Mouse (Mus musculus) ES-Bruce4 (cell line): Measurements from ENCODE around the gene Rpl32. TPM values are rescaled to one million over a fixed set of nuclear protein-coding genes. Genes with fewer than 3 reads are reported as not detected.

Experiments
- H3K27ac ChIP-seq: 2 replicates; pipeline ENCODE4 v1.5.1; 2012; ENCODE audit warnings: low read length, inconsistent platforms; ENCODE audit not compliant: insufficient read depth
- H3K27me3 ChIP-seq: 2 replicates; pipeline ENCODE4 v1.6.1; 2012; ENCODE audit warnings: mild to moderate bottlenecking, low read length, inconsistent platforms; ENCODE audit not compliant: control insufficient read depth, poor library complexity, insufficient read depth, severe bottlenecking
- H3K36me3 ChIP-seq: 2 replicates; pipeline ENCODE4 v1.6.1; 2012; ENCODE audit warnings: inconsistent platforms, mild to moderate bottlenecking, low read length, moderate library complexity; ENCODE audit not compliant: control insufficient read depth, poor library complexity, insufficient read depth, severe bottlenecking
- H3K4me1 ChIP-seq: one replicate; pipeline ENCODE4 v1.8.1; 2011; ENCODE audit warnings: low read length; ENCODE audit not compliant: control insufficient read depth, insufficient read depth
- H3K4me3 ChIP-seq: 2 replicates; pipeline ENCODE4 v1.5.1; 2011; ENCODE audit warnings: low read depth, mild to moderate bottlenecking, low read length
- H3K9ac ChIP-seq: 2 replicates; pipeline ENCODE4 v1.6.1; 2012; ENCODE audit warnings: low read depth, mild to moderate bottlenecking, inconsistent platforms; ENCODE audit not compliant: poor library complexity, severe bottlenecking
- H3K9me3 ChIP-seq: replicated peaks from 2 replicates; pipeline ENCODE4 v1.6.1; 2012; ENCODE audit warnings: mild to moderate bottlenecking, low read length, inconsistent platforms; ENCODE audit not compliant: control insufficient read depth, poor library complexity, insufficient read depth, severe bottlenecking
- CTCF ChIP-seq: IDR thresholded peaks from one replicate; pipeline ENCODE4 v1.8.1; 2011; ENCODE audit warnings: low read depth, low read length
- EP300 ChIP-seq: IDR thresholded peaks from 2 replicates; pipeline ENCODE4 v1.6.1; 2011; ENCODE audit warnings: low read depth, low read length; ENCODE audit not compliant: insufficient read depth
- POLR2A ChIP-seq: IDR thresholded peaks from one replicate; pipeline ENCODE4 v1.8.1; 2011; ENCODE audit warnings: low read length; ENCODE audit not compliant: insufficient read depth
- polyA plus RNA-seq: library from polyadenylated mRNA; stranded (reverse); fragments of >200 nt; gene quantifications from 2 replicates; pipeline ENCODE4 v1.2.4, GENCODE M21; 2011; ENCODE audit warnings: low read depth; ENCODE audit not compliant: missing spikeins, insufficient read depth, insufficient read length

The Rpl32 gene
- 3,790 and 3,890 TPM in 2 replicates for polyA plus RNA-seq

DNA sequence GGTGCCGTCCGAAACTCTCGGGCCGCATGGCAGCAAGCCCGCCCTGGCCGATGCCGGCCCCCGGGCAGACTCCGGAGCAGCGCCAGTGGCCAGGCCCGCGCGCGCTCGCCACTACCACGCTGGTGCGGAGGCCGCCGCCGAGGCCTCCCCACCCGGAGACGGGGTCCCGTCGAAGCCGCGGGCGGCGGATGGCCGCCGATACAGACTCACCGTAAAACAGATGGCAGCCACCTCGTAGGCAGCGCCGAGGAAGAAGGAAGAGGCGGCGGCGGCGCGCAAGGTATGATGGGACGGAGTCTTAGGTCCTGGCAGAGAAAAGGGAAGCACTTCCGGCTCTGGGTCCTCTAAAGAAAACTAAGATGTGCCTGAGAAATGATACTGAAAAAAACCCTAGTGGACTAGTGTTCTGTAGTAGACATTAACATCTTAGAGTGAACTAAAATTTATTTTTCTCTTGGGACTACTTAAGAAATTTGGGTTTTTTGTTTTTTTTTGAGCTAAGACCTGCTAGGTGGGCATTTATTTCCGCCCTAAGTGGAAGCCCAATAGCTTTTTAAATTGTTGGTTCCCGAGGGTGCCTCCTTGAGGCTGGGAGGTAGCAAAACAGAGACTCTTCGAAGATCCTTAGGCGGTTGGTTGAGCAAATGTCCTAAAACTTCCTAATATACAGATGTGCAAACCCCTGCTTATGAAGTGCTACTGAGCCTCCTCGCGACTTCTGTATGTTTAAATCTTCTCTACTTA lies at the start of gene Rpl32:
Gene Rpl32, minus strand, starts transcription at position 260 of the 744 bp plus-strand sequence.
- Histone ChIP-seq H3K9ac (peak within 1 kb of the TSS; percentile 95), H3K9me3 (no peaks in the 10 kb centered on the region), H3K27me3 (no peaks in the 10 kb centered on the region), H3K36me3 (peaks cover 35% of the 10 kb centered on the region), H3K27ac (peak within 1 kb of the TSS; percentile 79), H3K4me3 (peak within 1 kb of the TSS; percentile 90), H3K4me1 (no peaks in the 10 kb centered on the region)
- no peak for TF ChIP-seq EP300
- peak; percentile 55 for TF ChIP-seq POLR2A
- no peak for TF ChIP-seq CTCF

DNA sequence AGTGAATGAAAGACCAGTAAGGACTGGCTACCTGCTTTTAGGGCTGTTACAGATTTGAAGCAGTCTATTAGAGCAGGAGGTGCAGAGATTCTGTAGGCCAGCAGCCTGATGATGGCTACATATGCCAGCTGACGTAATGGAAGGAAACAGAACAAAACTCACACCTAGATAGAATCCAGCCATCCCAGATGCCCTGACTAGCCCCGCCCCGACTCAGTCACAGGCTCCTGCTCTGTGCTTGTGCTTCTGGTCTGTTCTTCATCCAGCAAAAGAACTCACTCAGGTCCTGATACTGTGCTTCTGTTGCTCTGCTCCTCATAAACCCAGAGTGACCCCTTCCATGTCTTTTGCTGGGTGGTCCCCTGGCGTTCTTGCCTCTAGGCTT lies 47.8 kb upstream of the Rpl32 start:
- Histone ChIP-seq H3K4me1 (no peaks in the 10 kb centered on the region), H3K9me3 (no peaks in the 10 kb centered on the region), H3K27ac (no peak overlapping the region), H3K27me3 (no peaks in the 10 kb centered on the region), H3K4me3 (no peak overlapping the region), H3K9ac (no peak overlapping the region), H3K36me3 (no peaks in the 10 kb centered on the region)
- TF ChIP-seq POLR2A: no peak
- no peak for TF ChIP-seq EP300
- TF ChIP-seq CTCF: no peak

DNA sequence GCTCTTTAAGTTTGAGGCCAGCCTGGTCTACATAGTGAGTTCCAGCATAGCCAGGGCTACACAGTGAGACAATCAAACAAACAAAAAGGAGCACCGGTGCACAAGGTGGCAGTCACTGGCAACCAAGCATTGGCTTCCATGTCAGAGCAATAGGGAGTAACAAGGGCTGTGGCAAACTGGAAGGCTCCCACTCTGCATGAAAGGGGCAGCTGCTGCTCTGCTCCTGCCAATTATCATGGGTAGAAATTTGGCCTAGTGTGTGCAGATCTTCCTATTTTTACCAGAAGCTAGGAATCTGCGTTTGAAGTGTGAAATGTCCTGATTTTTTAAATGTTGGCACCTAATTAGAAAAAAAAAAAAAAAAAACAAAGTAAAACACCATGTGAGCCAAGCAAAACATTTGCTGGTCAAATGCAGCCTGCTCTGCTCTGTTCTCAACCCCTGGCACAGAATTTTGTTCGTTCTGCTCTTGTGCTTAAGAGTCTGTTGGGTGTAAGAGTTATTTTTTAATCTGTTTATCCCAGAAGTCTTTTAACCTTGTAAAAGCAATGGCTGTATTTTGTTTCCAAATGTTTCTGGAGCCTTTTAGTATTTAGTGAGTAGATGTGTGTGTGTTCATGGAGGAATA lies 47.3 kb upstream of the Rpl32 start:
- Histone ChIP-seq H3K36me3 (no peaks in the 10 kb centered on the region), H3K4me1 (no peaks in the 10 kb centered on the region), H3K9ac (no peak overlapping the region), H3K4me3 (no peak overlapping the region), H3K27ac (no peak overlapping the region), H3K9me3 (no peaks in the 10 kb centered on the region), H3K27me3 (no peaks in the 10 kb centered on the region)
- TF ChIP-seq EP300: no peak
- no peak for TF ChIP-seq CTCF
- TF ChIP-seq POLR2A: no peak

DNA sequence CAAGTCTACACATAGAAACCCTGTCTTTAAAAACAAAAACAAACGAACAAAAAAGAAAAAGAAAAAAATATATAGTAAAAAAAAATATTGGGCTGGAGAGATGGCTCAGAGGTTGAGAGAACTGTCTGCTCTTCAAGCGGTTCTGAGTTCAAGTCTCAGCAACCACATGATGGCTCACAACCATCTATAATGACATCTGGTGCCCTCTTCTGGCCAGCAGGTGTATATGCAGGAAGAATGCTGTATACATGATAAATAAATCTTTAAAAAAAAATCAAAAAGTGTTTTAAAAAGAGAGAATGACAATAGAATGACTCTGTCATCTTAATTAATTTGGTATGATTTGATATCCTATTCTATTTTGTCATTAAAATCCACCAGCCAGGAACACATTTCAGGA lies 45.9 kb upstream of the Rpl32 start:
- TF ChIP-seq POLR2A (no peak), CTCF (peak; percentile 8), EP300 (no peak)
- Histone ChIP-seq H3K27ac (no peak overlapping the region), H3K9ac (no peak overlapping the region)

GRCm38 (mm10) chr6:115853985-115854384 lies 45.4 kb upstream of the Rpl32 start:
- Histone ChIP-seq H3K27ac (peak overlapping the region; percentile 23), H3K27me3 (no peaks in the 10 kb centered on the region), H3K9me3 (no peaks in the 10 kb centered on the region), H3K36me3 (peaks cover 10% of the 10 kb centered on the region), H3K4me1 (no peaks in the 10 kb centered on the region), H3K9ac (peak overlapping the region; percentile 10; the same call in 1 of the 2 replicates), H3K4me3 (peak overlapping the region; percentile 22)
- TF ChIP-seq CTCF: no peak
- TF ChIP-seq EP300: no peak
- no peak for TF ChIP-seq POLR2A

More for the DNA sequence above, 45.9 kb upstream of the Rpl32 start:
- no peak overlapping the region for H3K4me3 ChIP-seq
- H3K4me1 ChIP-seq: no peaks in the 10 kb centered on the region
- no peaks in the 10 kb centered on the region for H3K9me3 ChIP-seq
- peaks cover 6% of the 10 kb centered on the region for H3K36me3 ChIP-seq
- no peaks in the 10 kb centered on the region for H3K27me3 ChIP-seq
